Mouse (Mus musculus) urinary bladder, postnatal 4 days (tissue): ENCODE measurements around the gene Psmb5.

Source experiments
- DNase-seq, 2 experiments: peaks; one replicate each; pipeline ENCODE4 v3.0.0; 2021 to 2022; ENCODE audit warnings: low spot score in 2 of 2

Gene Psmb5

GRCm38 (mm10) chr14:54617897-54618365, at the start of gene Psmb5:
TSS of gene Psmb5 (minus strand) at chr14:54618022.
- DNase-seq = peak; percentile 82 to 86

- DNase-seq = no peak
These were observed 46.8 kb upstream of the Psmb5 start for GRCm38 (mm10) chr14:54664477-54665222.

- no peak for DNase-seq
These were observed 42.2 kb upstream of the Psmb5 start for GRCm38 (mm10) chr14:54660009-54660408.

GRCm38 (mm10) chr14:54653496-54653895, 35.7 kb upstream of the Psmb5 start:
- peak; percentile 77 to 84 for DNase-seq

- no peak for DNase-seq
These were observed 35.0 kb upstream of the Psmb5 start for GRCm38 (mm10) chr14:54652787-54653186.

- no peak for DNase-seq
These were observed 33.7 kb upstream of the Psmb5 start for GRCm38 (mm10) chr14:54651556-54651955.

GRCm38 (mm10) chr14:54650621-54651454, 33.0 kb upstream of the Psmb5 start:
- peak; percentile 66 to 86 for DNase-seq

- no peak for DNase-seq
These were observed 30.1 kb upstream of the Psmb5 start for GRCm38 (mm10) chr14:54647900-54648299.

- no peak for DNase-seq
These were observed 29.2 kb upstream of the Psmb5 start for GRCm38 (mm10) chr14:54646898-54647636.

- no peak for DNase-seq
These were observed 28.6 kb upstream of the Psmb5 start for GRCm38 (mm10) chr14:54646455-54646854.

- DNase-seq = no peak
These were observed 26.5 kb upstream of the Psmb5 start for GRCm38 (mm10) chr14:54644294-54644693.

- no peak for DNase-seq
These were observed 25.2 kb upstream of the Psmb5 start for GRCm38 (mm10) chr14:54643011-54643410.

- no peak for DNase-seq
These were observed 24.6 kb upstream of the Psmb5 start for GRCm38 (mm10) chr14:54642224-54642944.

- DNase-seq = peak; percentile 85 to 90
These were observed 23.6 kb upstream of the Psmb5 start, which contains the start of gene Cdh24 for GRCm38 (mm10) chr14:54641305-54641969. TSS of gene Cdh24 (minus strand) at chr14:54641364.

GRCm38 (mm10) chr14:54640946-54641304, 23.1 kb upstream of the Psmb5 start, which contains the start of gene Gm17606:
TSS of gene Gm17606 (plus strand) at chr14:54640952.
- DNase-seq = no peak

- DNase-seq = no peak
These were observed 22.3 kb upstream of the Psmb5 start for GRCm38 (mm10) chr14:54640121-54640520.

GRCm38 (mm10) chr14:54638210-54638609, 20.4 kb upstream of the Psmb5 start:
- DNase-seq = no peak

GRCm38 (mm10) chr14:54636954-54637353, 19.1 kb upstream of the Psmb5 start:
- DNase-seq = no peak

- no peak for DNase-seq
These were observed 16.4 kb upstream of the Psmb5 start for GRCm38 (mm10) chr14:54634182-54634581.

GRCm38 (mm10) chr14:54632252-54632651, 14.4 kb upstream of the Psmb5 start:
- no peak for DNase-seq

GRCm38 (mm10) chr14:54631240-54631599, 13.4 kb upstream of the Psmb5 start:
- no peak for DNase-seq
